Mouse (Mus musculus) MEL (cell line): Measurements from ENCODE around the gene Ankrd13c.

Source experiments
- CTCF ChIP-seq, 3 experiments: IDR thresholded peaks in 2 of 3; conservative IDR thresholded peaks in 1 of 3; 2 replicates each; pipeline ENCODE4 v1.5.1; 2011 to 2012; ENCODE audit warnings: low read length in 3 of 3, low read depth in 2 of 3, mild to moderate bottlenecking in 2 of 3, improper control_type of control experiment in 1 of 3, inconsistent platforms in 1 of 3, mixed read lengths in 1 of 3, moderate library complexity in 1 of 3; ENCODE audit not compliant: control insufficient read depth in 1 of 3, insufficient read depth in 1 of 3, poor library complexity in 1 of 3, severe bottlenecking in 1 of 3
- E2F4 ChIP-seq: IDR thresholded peaks from 2 replicates; pipeline ENCODE4 v1.6.1; 2011; ENCODE audit warnings: low read depth, low read length, improper control_type of control experiment, borderline replicate concordance
- EP300 ChIP-seq, 2 experiments: IDR thresholded peaks; 2 replicates each; pipeline ENCODE4 v1.6.1; 2011; ENCODE audit warnings: improper control_type of control experiment in 2 of 2, low read length in 2 of 2, low read depth in 1 of 2, mild to moderate bottlenecking in 1 of 2
- KAT2A ChIP-seq: conservative IDR thresholded peaks from 2 replicates; pipeline ENCODE4 v1.6.1; 2012; ENCODE audit warnings: low read depth, low read length, improper control_type of control experiment, inconsistent platforms
- SIN3A ChIP-seq: IDR thresholded peaks from 2 replicates; pipeline ENCODE4 v1.6.1; 2012; ENCODE audit warnings: low read length, improper control_type of control experiment, inconsistent platforms
- TCF12 ChIP-seq: IDR thresholded peaks from 2 replicates; pipeline ENCODE4 v1.6.1; 2014; ENCODE audit warnings: low read depth, mild to moderate bottlenecking, inconsistent platforms, low read length, improper control_type of control experiment, moderate library complexity
- UBTF ChIP-seq: IDR thresholded peaks from 2 replicates; pipeline ENCODE4 v1.6.1; 2012; ENCODE audit warnings: low read depth, mild to moderate bottlenecking, inconsistent platforms, low read length, improper control_type of control experiment, moderate library complexity, borderline replicate concordance; ENCODE audit not compliant: insufficient read depth
- USF1 ChIP-seq: IDR thresholded peaks from 2 replicates; pipeline ENCODE4 v1.6.1; 2014; ENCODE audit warnings: low read depth, mild to moderate bottlenecking, inconsistent platforms, low read length, improper control_type of control experiment, moderate library complexity
- ZC3H11A ChIP-seq: IDR thresholded peaks from 2 replicates; pipeline ENCODE4 v1.6.1; 2012; ENCODE audit warnings: low read depth, mild to moderate bottlenecking, inconsistent platforms, low read length, improper control_type of control experiment

DNA sequence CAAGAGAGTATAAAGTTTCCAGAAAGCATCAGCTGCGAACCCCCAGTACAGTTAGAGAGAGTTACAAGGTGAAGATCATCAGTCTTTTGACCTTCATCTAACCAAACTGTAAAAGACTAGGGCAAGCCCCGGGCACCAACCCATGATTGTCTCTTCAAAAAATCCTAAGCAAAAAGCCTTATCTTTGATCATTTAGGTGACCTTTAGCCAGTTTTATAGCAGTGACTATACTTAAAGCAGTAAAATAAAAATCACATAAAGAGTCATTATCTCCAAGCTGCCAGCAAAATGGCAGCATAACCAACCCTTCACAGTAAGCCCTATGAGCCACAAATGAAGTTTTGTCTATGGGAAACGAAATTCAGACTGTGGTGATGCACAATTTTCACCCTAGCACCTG lies 36.8 kb upstream of the Ankrd13c start:
- TF ChIP-seq CTCF (IDR thresholded peaks at IDR 0.05 in 2 of 3, conservative IDR thresholded peaks at IDR 0.05 in 1 of 3; ENCODE audit: control insufficient read depth in 1 of 3, insufficient read depth in 1 of 3, low read depth in 2 of 3, low read length in 3 of 3, poor library complexity in 1 of 3, severe bottlenecking in 1 of 3) (no peak), TCF12 (no peak), USF1 (no peak), UBTF (no peak), ZC3H11A (no peak), EP300 (IDR thresholded peaks at IDR 0.05; ENCODE audit: low read depth in 1 of 2, low read length in 2 of 2) (no peak), E2F4 (no peak), KAT2A (no peak), SIN3A (no peak)
